Mouse (Mus musculus): Measurements from ENCODE around the gene Spop. TPM values are rescaled to one million over a fixed set of nuclear protein-coding genes. Genes with fewer than 3 reads are reported as not detected.
"Not testable (repeated sequence)": the region's sequence is repeated elsewhere in the genome, so short reads cannot be mapped to it uniquely, and the experiment has no call there.

Spop gene
- total RNA-seq, 2 experiments from 2014 or later = 175 to 193 TPM

GRCm38 (mm10) chr11:95487237-95487636, 73.4 kb downstream of the Spop start:
- no peak for DNase-seq
- intact Hi-C loops (cut with DNase I) = no loop called here

- intact Hi-C loops (cut with DNase I) = no loop called here
- DNase-seq = no peak
Measured at GRCm38 (mm10) chr11:95490104-95490503, 76.2 kb downstream of the Spop start.

GRCm38 (mm10) chr11:95492256-95492655, 78.4 kb downstream of the Spop start:
- no peak for DNase-seq
- intact Hi-C loops (cut with DNase I) = no loop called here

- no peak for DNase-seq
- intact Hi-C loops (cut with DNase I) = no loop called here
Measured at GRCm38 (mm10) chr11:95493010-95493409, 79.1 kb downstream of the Spop start.

- DNase-seq = no peak
- intact Hi-C loops (cut with DNase I) = no loop called here
Measured at GRCm38 (mm10) chr11:95493950-95494349, 80.1 kb downstream of the Spop start.

- DNase-seq = no peak
- intact Hi-C loops (cut with DNase I) = no loop called here
Measured at GRCm38 (mm10) chr11:95494374-95494773, 80.5 kb downstream of the Spop start.

- intact Hi-C loops (cut with DNase I) = no loop called here
- no peak for DNase-seq
Measured at GRCm38 (mm10) chr11:95495883-95496282, 82.0 kb downstream of the Spop start.

- intact Hi-C loops (cut with DNase I) = no loop called here
- no peak for DNase-seq
Measured at GRCm38 (mm10) chr11:95497921-95498320, 84.0 kb downstream of the Spop start.

- DNase-seq = no peak
- intact Hi-C loops (cut with DNase I) = no loop called here
Measured at GRCm38 (mm10) chr11:95500412-95500811, 86.5 kb downstream of the Spop start.

- intact Hi-C loops (cut with DNase I) = no loop called here
Measured at GRCm38 (mm10) chr11:95500836-95501235, 87.0 kb downstream of the Spop start.

GRCm38 (mm10) chr11:95501826-95502225, 87.9 kb downstream of the Spop start:
- DNase-seq; intact Hi-C loops (cut with DNase I): not testable (repeated sequence)

More at GRCm38 (mm10) chr11:95500836-95501235, 87.0 kb downstream of the Spop start:
- no peak for DNase-seq

GRCm38 (mm10) chr11:95503581-95504180, 89.8 kb downstream of the Spop start:
- DNase-seq = peak in 1 of 2 experiments; percentile 39
- intact Hi-C loops (cut with DNase I) = no loop called here

GRCm38 (mm10) chr11:95504271-95504731, 90.4 kb downstream of the Spop start:
- intact Hi-C loops (cut with DNase I) = no loop called here
- peak in 1 of 2 experiments; percentile 52 for DNase-seq

GRCm38 (mm10) chr11:95507041-95507716, 93.3 kb downstream of the Spop start:
- intact Hi-C loops (cut with DNase I) = no loop called here
- DNase-seq = peak in 1 of 2 experiments; percentile 27

GRCm38 (mm10) chr11:95507785-95508184, 93.9 kb downstream of the Spop start:
- intact Hi-C loops (cut with DNase I) = no loop called here
- no peak for DNase-seq

- no peak for DNase-seq
- intact Hi-C loops (cut with DNase I) = no loop called here
Measured at GRCm38 (mm10) chr11:95508211-95508926, 94.5 kb downstream of the Spop start.

GRCm38 (mm10) chr11:95509126-95509717, 95.3 kb downstream of the Spop start:
- DNase-seq = no peak
- intact Hi-C loops (cut with DNase I) = no loop called here

- intact Hi-C loops (cut with DNase I) = no loop called here
- no peak for DNase-seq
Measured at GRCm38 (mm10) chr11:95510631-95511030, 96.8 kb downstream of the Spop start.

GRCm38 (mm10) chr11:95511919-95512318, 98.0 kb downstream of the Spop start:
- intact Hi-C loops (cut with DNase I) = no loop called here
- DNase-seq = no peak

- intact Hi-C loops (cut with DNase I) = no loop called here
- DNase-seq = no peak
Measured at GRCm38 (mm10) chr11:95512383-95512782, 98.5 kb downstream of the Spop start.

All from heart, postnatal 36 days (tissue).